Mouse (Mus musculus): ENCODE measurements at regions not wholly inside any gene's neighbourhood (a gene's known extent, or its start where the extent isn't known, plus 50 kb on each side); places are given as distances from the start of the nearest gene placed in this dataset.

- TF ChIP-seq POLR2A (IDR thresholded peaks at IDR 0.05; ENCODE audit: control insufficient read depth, extremely low read depth, insufficient read depth, low read length, poor library complexity) (no peak), CTCF (IDR thresholded peaks at IDR 0.05; ENCODE audit: borderline replicate concordance, control insufficient read depth, extremely low read depth, insufficient read depth, low read length, poor library complexity) (no peak)
Observed at GRCm38 (mm10) chr9:100391566-100392213, 94.9 kb downstream of the Il20rb start.

Data from thymus, adult 2 months (tissue).